Mouse (Mus musculus) small intestine, adult 2 months (tissue): Measurements from ENCODE around the gene Csnk1g2. TPM values are rescaled to one million over a fixed set of nuclear protein-coding genes. Genes with fewer than 3 reads are reported as not detected.

ENCODE experiments used
- H3K27ac ChIP-seq: fragments of 200-500 bp; 2 replicates; pipeline ENCODE4 v1.5.1; 2012; ENCODE audit warnings: low read depth, low read length, control low read depth, inconsistent platforms; ENCODE audit not compliant: insufficient read depth
- H3K27me3 ChIP-seq: fragments of 200-500 bp; 2 replicates; pipeline ENCODE4 v1.6.1; 2012; ENCODE audit warnings: mild to moderate bottlenecking, moderate library complexity, low read length, inconsistent platforms; ENCODE audit not compliant: control insufficient read depth, insufficient read depth
- H3K36me3 ChIP-seq: fragments of 200-500 bp; 2 replicates; pipeline ENCODE4 v1.6.1; 2012; ENCODE audit warnings: mild to moderate bottlenecking, low read length, control low read depth, inconsistent platforms; ENCODE audit not compliant: control insufficient read depth, insufficient read depth
- H3K4me1 ChIP-seq: fragments of 200-500 bp; 2 replicates; pipeline ENCODE4 v1.6.1; 2012; ENCODE audit warnings: low read length, inconsistent platforms, mixed read lengths; ENCODE audit not compliant: control insufficient read depth, insufficient read depth, insufficient read length
- H3K4me3 ChIP-seq: fragments of 200-500 bp; 2 replicates; pipeline ENCODE4 v1.5.1; 2012; ENCODE audit warnings: low read depth, mild to moderate bottlenecking, control low read depth, inconsistent platforms, low read length, moderate library complexity
- CTCF ChIP-seq: fragments of 200-500 bp; IDR thresholded peaks from 2 replicates; pipeline ENCODE4 v1.5.1; 2012; ENCODE audit warnings: low read depth, mild to moderate bottlenecking, control low read depth, inconsistent platforms, low read length, moderate library complexity, mixed read lengths; ENCODE audit not compliant: insufficient replicate concordance, insufficient read length; ENCODE audit errors: extremely low read depth
- POLR2A ChIP-seq: fragments of 200-500 bp; IDR thresholded peaks from 2 replicates; pipeline ENCODE4 v1.6.1; 2012; ENCODE audit warnings: low read depth, mild to moderate bottlenecking, control low read depth, inconsistent platforms, low read length, moderate library complexity
- WGBS: fragments of 180-500 bp; shearing (Covaris S2); methylation state at CpG from one replicate; pipeline ENCODE4 v1.1.7; 2018; 5-methylcytosine and 5-hydroxymethylcytosine counted together
- polyA plus RNA-seq: library from polyadenylated mRNA; depleted of rRNA; stranded (reverse); fragments of >200 nt; gene quantifications from 2 replicates; pipeline ENCODE4 v1.2.3, GENCODE M21; 2012; rRNA removed

Csnk1g2 gene
- polyA plus RNA-seq, result 115 and 266 TPM in 2 replicates

- WGBS, result under 1% methylated on average over 81 of the region's 85 CpGs
- Histone ChIP-seq H3K4me3 (peak within 1 kb of the TSS; percentile 71), H3K27ac (peak within 1 kb of the TSS; percentile 94), H3K4me1 (peaks cover 33% of the 10 kb centered on the region), H3K27me3 (no peaks in the 10 kb centered on the region), H3K36me3 (no peaks in the 10 kb centered on the region)
- TF ChIP-seq POLR2A, result no peak; the same call in none of the 2 replicates
- TF ChIP-seq CTCF, result 0 out of 2 replicates have a peak, but pooled peaks have one; percentile 0
These were observed at the start of gene Csnk1g2 for GRCm38 (mm10) chr10:80622661-80623456. Gene Csnk1g2 (plus strand): TSS chr10:80622838.

GRCm38 (mm10) chr10:80573944-80574343 is 48.7 kb upstream of the Csnk1g2 start:
- no peaks in the 10 kb centered on the region for H3K27me3 ChIP-seq
- H3K4me3 ChIP-seq, result no peak overlapping the region
- WGBS, result 74% methylated on average over 9 of the region's 9 CpGs
- no peak overlapping the region for H3K27ac ChIP-seq
- TF ChIP-seq CTCF, result no peak
- TF ChIP-seq POLR2A, result no peak
- no peaks in the 10 kb centered on the region for H3K36me3 ChIP-seq
- peaks cover 30% of the 10 kb centered on the region for H3K4me1 ChIP-seq

GRCm38 (mm10) chr10:80574896-80575295 is 47.7 kb upstream of the Csnk1g2 start:
- H3K4me1 ChIP-seq, result peaks cover 32% of the 10 kb centered on the region
- no peak overlapping the region for H3K4me3 ChIP-seq
- no peak for TF ChIP-seq POLR2A
- TF ChIP-seq CTCF, result no peak
- 75% methylated on average over 3 of the region's 3 CpGs for WGBS
- H3K27me3 ChIP-seq, result no peaks in the 10 kb centered on the region
- no peaks in the 10 kb centered on the region for H3K36me3 ChIP-seq
- no peak overlapping the region for H3K27ac ChIP-seq

GRCm38 (mm10) chr10:80575925-80576324 is 46.7 kb upstream of the Csnk1g2 start:
- 7% methylated on average over 17 of the region's 17 CpGs for WGBS
- H3K36me3 ChIP-seq, result no peaks in the 10 kb centered on the region
- TF ChIP-seq CTCF, result no peak
- no peak for TF ChIP-seq POLR2A
- no peak overlapping the region for H3K27ac ChIP-seq
- H3K27me3 ChIP-seq, result no peaks in the 10 kb centered on the region
- H3K4me3 ChIP-seq, result peak overlapping the region; percentile 78
- peaks cover 25% of the 10 kb centered on the region for H3K4me1 ChIP-seq

GRCm38 (mm10) chr10:80576351-80577194 is 46.1 kb upstream of the Csnk1g2 start:
- 1% methylated on average over 93 of the region's 96 CpGs for WGBS
- Histone ChIP-seq H3K36me3 (no peaks in the 10 kb centered on the region), H3K27me3 (no peaks in the 10 kb centered on the region), H3K27ac (peak overlapping the region; percentile 79), H3K4me3 (peak overlapping the region; percentile 78), H3K4me1 (peaks cover 18% of the 10 kb centered on the region)
- no peak for TF ChIP-seq POLR2A
- TF ChIP-seq CTCF, result peak; percentile 29; the same call in 1 of the 2 replicates

- TF ChIP-seq POLR2A (peak; percentile 30; the same call in 1 of the 2 replicates), CTCF (no peak)
- Histone ChIP-seq H3K27me3 (no peaks in the 10 kb centered on the region), H3K27ac (peak within 1 kb of the TSS; percentile 89), H3K36me3 (no peaks in the 10 kb centered on the region), H3K4me1 (peaks cover 12% of the 10 kb centered on the region), H3K4me3 (peak within 1 kb of the TSS; percentile 78)
- WGBS, result 2% methylated on average over 90 of the region's 97 CpGs
These were observed 45.2 kb upstream of the Csnk1g2 start, which contains the start of gene Klf16 for GRCm38 (mm10) chr10:80577195-80578130. Gene Klf16 (minus strand): TSS chr10:80577321.
